Mouse (Mus musculus): ENCODE data around the gene Manf.

The Manf gene

GRCm38 (mm10) chr9:106884306-106884705 lies 7.5 kb downstream of the Manf start:
- peak; percentile 40 for DNase-seq

GRCm38 (mm10) chr9:106883085-106883484 lies 8.7 kb downstream of the Manf start:
- no peak for DNase-seq

- no peak for DNase-seq
Measured at GRCm38 (mm10) chr9:106882176-106882575, 9.6 kb downstream of the Manf start.

- no peak for DNase-seq
Measured at GRCm38 (mm10) chr9:106881071-106881755, 10.6 kb downstream of the Manf start.

- no peak for DNase-seq
Measured at GRCm38 (mm10) chr9:106879471-106879870, 12.3 kb downstream of the Manf start.

- DNase-seq, result no peak
Measured at GRCm38 (mm10) chr9:106876666-106877065, 15.1 kb downstream of the Manf start.

- no peak for DNase-seq
Measured at GRCm38 (mm10) chr9:106874216-106874615, 17.6 kb downstream of the Manf start.

GRCm38 (mm10) chr9:106858036-106858435 lies 33.7 kb downstream of the Manf start:
- no peak for DNase-seq

- no peak for DNase-seq
Measured at GRCm38 (mm10) chr9:106856664-106857063, 35.1 kb downstream of the Manf start.

GRCm38 (mm10) chr9:106842800-106843199 lies 49.0 kb downstream of the Manf start:
- no peak for DNase-seq

- DNase-seq, result no peak
Measured at GRCm38 (mm10) chr9:106840569-106840968, 51.2 kb downstream of the Manf start.

- peak; percentile 83 for DNase-seq
Measured at GRCm38 (mm10) chr9:106822381-106823104, 69.2 kb downstream of the Manf start.

GRCm38 (mm10) chr9:106821618-106822380 lies 70.0 kb downstream of the Manf start, which contains the start of gene Dcaf1:
Gene Dcaf1, plus strand, starts transcription at chr9:106821874.
- DNase-seq, result peak; percentile 96

- peak; percentile 24 for DNase-seq
Measured at GRCm38 (mm10) chr9:106821050-106821617, 70.6 kb downstream of the Manf start.

GRCm38 (mm10) chr9:106819201-106819600 lies 72.6 kb downstream of the Manf start:
- DNase-seq, result peak; percentile 15

- no peak for DNase-seq
Measured at GRCm38 (mm10) chr9:106818191-106818590, 73.6 kb downstream of the Manf start.

- no peak for DNase-seq
Measured at GRCm38 (mm10) chr9:106806503-106806902, 85.3 kb downstream of the Manf start.

GRCm38 (mm10) chr9:106790831-106791230 lies 100.9 kb downstream of the Manf start:
- no peak for DNase-seq

GRCm38 (mm10) chr9:106789363-106789762 lies 102.4 kb downstream of the Manf start:
- DNase-seq, result no peak

- DNase-seq, result peak; percentile 82
Measured at GRCm38 (mm10) chr9:106788812-106789321, 102.9 kb downstream of the Manf start, which contains the start of gene Rad54l2. Gene Rad54l2, minus strand, starts transcription at chr9:106789194.
